ENCODE assay signal across 22 mouse cellular contexts in the genomic region with DNA sequence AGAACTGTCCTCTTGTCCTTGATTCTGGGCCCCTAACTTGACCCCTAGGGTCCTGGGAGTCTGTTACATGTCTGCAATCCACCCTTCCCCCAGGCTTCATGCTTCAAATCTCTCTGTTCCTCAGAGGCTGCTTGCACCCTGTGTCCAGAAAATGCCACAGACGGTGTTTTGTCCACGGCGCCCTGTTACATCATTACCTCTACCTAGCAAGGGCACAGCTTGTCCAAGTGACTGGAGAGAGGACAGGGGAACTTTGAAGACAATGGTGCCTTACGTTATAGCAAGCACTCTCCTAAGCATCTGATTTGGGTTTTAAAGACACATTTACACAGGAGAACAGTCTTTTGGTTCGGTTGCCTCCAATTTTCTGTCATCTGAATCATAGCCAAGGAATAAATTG. TPM values are rescaled to one million over a fixed set of nuclear protein-coding genes. Genes with fewer than 3 reads are reported as not detected.
DNase-seq lines count a peak whose midpoint lies in the region; ATAC-seq lines count a peak whose summit lies in the region.
"Had no signal": no experiment of that assay in that cellular context is flagged by ENCODE, and none has a peak within 500 bp of the region (broad histone marks: within the 10 kb centered on the region; RNA-seq: fewer than 3 reads in every experiment).

No protein-coding gene starts in this region.

- 0 out of 2 replicates have a peak, but pooled peaks cover 7% of the 10 kb centered on the region for H3K4me1 ChIP-seq in heart, embryonic 12.5 days (replicated peaks)
- H3K4me1 ChIP-seq in midbrain, embryonic 13.5 days (replicated peaks): peaks cover 19% of the 10 kb centered on the region
- 0 out of 2 replicates have a peak, but pooled peaks cover 3% of the 10 kb centered on the region for H3K4me1 ChIP-seq in midbrain, embryonic 11.5 days (ENCODE audit: control insufficient read depth, insufficient read depth, low read length)
- H3K4me1 ChIP-seq in forebrain, embryonic 16.5 days (replicated peaks; ENCODE audit: control insufficient read depth, insufficient read depth, low read length): peaks cover 6% of the 10 kb centered on the region
- peaks cover 12% of the 10 kb centered on the region for H3K4me1 ChIP-seq in midbrain, embryonic 16.5 days (ENCODE audit: control insufficient read depth, insufficient read depth, low read length)
- H3K4me1 ChIP-seq: intestine, embryonic 15.5 days had no signal

- H3K27me3 ChIP-seq in heart, embryonic 12.5 days (replicated peaks): 0 out of 2 replicates have a peak, but pooled peaks cover 3% of the 10 kb centered on the region
- 0 out of 2 replicates have a peak, but pooled peaks cover 4% of the 10 kb centered on the region for H3K27me3 ChIP-seq in midbrain, embryonic 13.5 days
- H3K27me3 ChIP-seq in midbrain, embryonic 11.5 days (ENCODE audit: control insufficient read depth, insufficient read depth, low read length): no peaks in the 10 kb centered on the region
- H3K27me3 ChIP-seq in forebrain, embryonic 16.5 days (replicated peaks; ENCODE audit: control insufficient read depth, insufficient read depth, low read length): no peaks in the 10 kb centered on the region
- no peaks in the 10 kb centered on the region for H3K27me3 ChIP-seq in midbrain, embryonic 16.5 days (ENCODE audit: control insufficient read depth, insufficient read depth, low read depth, low read length)
- H3K27me3 ChIP-seq: embryonic facial prominence, embryonic 12.5 days; intestine, embryonic 15.5 days; midbrain, embryonic 12.5 days; neural tube, embryonic 12.5 days had no signal

- H3K9me3 ChIP-seq in heart, embryonic 12.5 days (replicated peaks): no peaks in the 10 kb centered on the region
- no peaks in the 10 kb centered on the region for H3K9me3 ChIP-seq in midbrain, embryonic 13.5 days
- H3K9me3 ChIP-seq in midbrain, embryonic 11.5 days (ENCODE audit: control insufficient read depth, low read length): no peaks in the 10 kb centered on the region
- no peaks in the 10 kb centered on the region for H3K9me3 ChIP-seq in forebrain, embryonic 16.5 days (ENCODE audit: control insufficient read depth, low read length)
- H3K9me3 ChIP-seq in midbrain, embryonic 16.5 days (replicated peaks; ENCODE audit: control insufficient read depth, low read length, poor library complexity, severe bottlenecking): no peaks in the 10 kb centered on the region
- H3K9me3 ChIP-seq: embryonic facial prominence, embryonic 12.5 days; hindbrain, embryonic 10.5 days; intestine, embryonic 15.5 days; midbrain, embryonic 12.5 days; neural tube, embryonic 12.5 days had no signal

- H3K4me2 ChIP-seq in heart, embryonic 12.5 days: no peak overlapping the region
- no peak overlapping the region for H3K4me2 ChIP-seq in midbrain, embryonic 13.5 days (replicated peaks)
- no peak overlapping the region for H3K4me2 ChIP-seq in midbrain, embryonic 11.5 days
- H3K4me2 ChIP-seq in forebrain, embryonic 16.5 days (ENCODE audit: low read length): no peak overlapping the region
- H3K4me2 ChIP-seq in midbrain, embryonic 16.5 days (ENCODE audit: low read length): no peak overlapping the region; the same call in 1 of the 2 replicates
- H3K4me2 ChIP-seq: embryonic facial prominence, embryonic 12.5 days; intestine, embryonic 15.5 days; lung, embryonic 14.5 days; midbrain, embryonic 12.5 days; neural tube, embryonic 12.5 days had no signal

- no peak overlapping the region for H3K4me3 ChIP-seq in heart, embryonic 12.5 days
- H3K4me3 ChIP-seq in midbrain, embryonic 13.5 days (replicated peaks): no peak overlapping the region
- no peak overlapping the region for H3K4me3 ChIP-seq in midbrain, embryonic 11.5 days (ENCODE audit: low read depth, low read length)
- no peak overlapping the region for H3K4me3 ChIP-seq in forebrain, embryonic 16.5 days (replicated peaks; ENCODE audit: low read length)
- H3K4me3 ChIP-seq in midbrain, embryonic 16.5 days (ENCODE audit: low read depth, low read length): no peak overlapping the region
- H3K4me3 ChIP-seq: embryonic facial prominence, embryonic 12.5 days; hindbrain, embryonic 10.5 days; intestine, embryonic 15.5 days; midbrain, embryonic 12.5 days; myocyte; neural tube, embryonic 12.5 days had no signal

- no peak overlapping the region for H3K27ac ChIP-seq in heart, embryonic 12.5 days (ENCODE audit: poor library complexity, severe bottlenecking)
- peak overlapping the region; percentile 64 for H3K27ac ChIP-seq in midbrain, embryonic 13.5 days
- no peak overlapping the region for H3K27ac ChIP-seq in midbrain, embryonic 11.5 days (ENCODE audit: low read depth, low read length)
- peak overlapping the region; percentile 83 for H3K27ac ChIP-seq in forebrain, embryonic 16.5 days (ENCODE audit: low read length)
- H3K27ac ChIP-seq in midbrain, embryonic 16.5 days (ENCODE audit: low read length): peak overlapping the region; percentile 34; the same call in 1 of the 2 replicates
- H3K27ac ChIP-seq: embryonic facial prominence, embryonic 12.5 days; hindbrain, embryonic 10.5 days; hindbrain, postnatal 0 days; intestine, embryonic 15.5 days; liver, embryonic 14.5 days; midbrain, embryonic 12.5 days; neural tube, embryonic 12.5 days had no signal

- H3K9ac ChIP-seq in heart, embryonic 12.5 days: no peak overlapping the region
- no peak overlapping the region; the same call in 1 of the 2 replicates for H3K9ac ChIP-seq in midbrain, embryonic 13.5 days (replicated peaks)
- no peak overlapping the region for H3K9ac ChIP-seq in midbrain, embryonic 11.5 days (ENCODE audit: low read length)
- 0 out of 2 replicates have a peak overlapping the region, but pooled peaks have one; percentile 22 for H3K9ac ChIP-seq in forebrain, embryonic 16.5 days (replicated peaks; ENCODE audit: low read depth, low read length)
- 0 out of 2 replicates have a peak overlapping the region, but pooled peaks have one; percentile 27 for H3K9ac ChIP-seq in midbrain, embryonic 16.5 days (ENCODE audit: low read depth, low read length)
- H3K9ac ChIP-seq: embryonic facial prominence, embryonic 12.5 days; intestine, embryonic 15.5 days; liver, embryonic 14.5 days; lung, embryonic 14.5 days; midbrain, embryonic 12.5 days; neural tube, embryonic 12.5 days had no signal

- no peak for ATAC-seq in heart, embryonic 12.5 days (ENCODE audit: insufficient number of reproducible peaks, low FRiP score)
- ATAC-seq in midbrain, embryonic 13.5 days: no peak
- ATAC-seq in midbrain, embryonic 11.5 days (ENCODE audit: low FRiP score): no peak
- ATAC-seq in forebrain, embryonic 16.5 days: 0 out of 2 replicates have a peak, but pooled peaks have one; percentile 26
- ATAC-seq in midbrain, embryonic 16.5 days: no peak
- ATAC-seq: CD4-positive, CD25-positive, alpha-beta regulatory T cell, adult 4 months; hindbrain, postnatal 0 days; intestine, embryonic 15.5 days had no signal

- WGBS in heart, embryonic 12.5 days: 73% methylated on average over 5 of the region's 5 CpGs
- 71% methylated on average over 5 of the region's 5 CpGs for WGBS in midbrain, embryonic 13.5 days
- WGBS in midbrain, embryonic 11.5 days: 80% methylated on average over 5 of the region's 5 CpGs
- 64% methylated on average over 5 of the region's 5 CpGs for WGBS in forebrain, embryonic 16.5 days
- WGBS in midbrain, embryonic 16.5 days: 65% methylated on average over 5 of the region's 5 CpGs

- no peaks in the 10 kb centered on the region for H3K36me3 ChIP-seq in heart, embryonic 12.5 days
- no peaks in the 10 kb centered on the region for H3K36me3 ChIP-seq in midbrain, embryonic 13.5 days
- no peaks in the 10 kb centered on the region for H3K36me3 ChIP-seq in midbrain, embryonic 11.5 days (ENCODE audit: control insufficient read depth, insufficient read depth, low read length)
- H3K36me3 ChIP-seq in forebrain, embryonic 16.5 days (ENCODE audit: control insufficient read depth, insufficient read depth): no peaks in the 10 kb centered on the region
- no peaks in the 10 kb centered on the region for H3K36me3 ChIP-seq in midbrain, embryonic 16.5 days (ENCODE audit: control insufficient read depth, insufficient read depth, low read length)
- H3K36me3 ChIP-seq: embryonic facial prominence, embryonic 12.5 days; hindbrain, embryonic 10.5 days; intestine, embryonic 15.5 days; midbrain, embryonic 12.5 days; neural tube, embryonic 12.5 days had no signal

- DNase-seq in heart, adult 11 months: peak; percentile 74
- DNase-seq in midbrain, embryonic 11.5 days (ENCODE audit: low spot score, missing footprints): no peak
- no peak for DNase-seq in liver

RNA-seq across cellular contexts. Expression of a gene that starts 17.4 kb away (rescaled TPM):
- 0.08 TPM in 1 of 2 replicates, not detected in the other for polyA plus RNA-seq in heart, embryonic 12.5 days (2016; fragmentation: Nextera tagmentation; extraction: Ambion mirVana)
- not detected in 2 replicates for polyA plus RNA-seq in midbrain, embryonic 13.5 days (2015; fragmentation: Nextera tagmentation; extraction: Ambion mirVana)
- polyA plus RNA-seq in midbrain, embryonic 11.5 days (2014; fragmentation: Nextera tagmentation; extraction: Ambion mirVana): not detected in 2 replicates
- polyA plus RNA-seq in forebrain, embryonic 16.5 days (2015; fragmentation: Nextera tagmentation; extraction: Ambion mirVana): not detected in 2 replicates
- polyA plus RNA-seq in midbrain, embryonic 16.5 days (2015; fragmentation: Nextera tagmentation; extraction: Ambion mirVana): not detected in 2 replicates
- polyA plus RNA-seq: CD4-positive, CD25-positive, alpha-beta regulatory T cell, adult 4 months; embryonic facial prominence, embryonic 12.5 days; heart, embryonic 14.5 days; hindbrain, embryonic 10.5 days; lung, embryonic 14.5 days; midbrain, embryonic 12.5 days; myocyte; neural tube, embryonic 12.5 days had no signal

RNA-seq across cellular contexts. Expression of a gene that starts 19.7 kb away (rescaled TPM):
- not detected in 2 replicates for polyA plus RNA-seq in heart, embryonic 12.5 days (2016; fragmentation: Nextera tagmentation; extraction: Ambion mirVana)
- 0.16 and 0.17 TPM in 2 replicates for polyA plus RNA-seq in midbrain, embryonic 13.5 days (2015; fragmentation: Nextera tagmentation; extraction: Ambion mirVana)
- polyA plus RNA-seq in midbrain, embryonic 11.5 days (2014; fragmentation: Nextera tagmentation; extraction: Ambion mirVana): 0.07 TPM in 1 of 2 replicates, not detected in the other
- 0.07 and 0.28 TPM in 2 replicates for polyA plus RNA-seq in forebrain, embryonic 16.5 days (2015; fragmentation: Nextera tagmentation; extraction: Ambion mirVana)
- 0.09 and 0.19 TPM in 2 replicates for polyA plus RNA-seq in midbrain, embryonic 16.5 days (2015; fragmentation: Nextera tagmentation; extraction: Ambion mirVana)
- polyA plus RNA-seq: CD4-positive, CD25-positive, alpha-beta regulatory T cell, adult 4 months; heart, embryonic 14.5 days; lung, embryonic 14.5 days had no signal

RNA-seq across cellular contexts. Expression of a gene that starts 36.5 kb away (rescaled TPM):
- not detected in 2 replicates for polyA plus RNA-seq in heart, embryonic 12.5 days (2016; fragmentation: Nextera tagmentation; extraction: Ambion mirVana)
- polyA plus RNA-seq in midbrain, embryonic 13.5 days (2015; fragmentation: Nextera tagmentation; extraction: Ambion mirVana): not detected in 2 replicates
- polyA plus RNA-seq in midbrain, embryonic 11.5 days (2014; fragmentation: Nextera tagmentation; extraction: Ambion mirVana): not detected in 2 replicates
- polyA plus RNA-seq in forebrain, embryonic 16.5 days (2015; fragmentation: Nextera tagmentation; extraction: Ambion mirVana): not detected in 2 replicates
- polyA plus RNA-seq in midbrain, embryonic 16.5 days (2015; fragmentation: Nextera tagmentation; extraction: Ambion mirVana): not detected in 2 replicates
- polyA plus RNA-seq: CD4-positive, CD25-positive, alpha-beta regulatory T cell, adult 4 months; embryonic facial prominence, embryonic 12.5 days; heart, embryonic 14.5 days; hindbrain, embryonic 10.5 days; hindbrain, postnatal 0 days; intestine, embryonic 15.5 days; kidney, adult 2 months; kidney, embryonic 16.5 days; limb, embryonic 14.5 days; liver, embryonic 14.5 days; lung, embryonic 14.5 days; midbrain, embryonic 12.5 days; myocyte; neural tube, embryonic 12.5 days; stomach, embryonic 16.5 days had no signal

Comparison
In these comparisons a context has a peak if more than half of its experiments do, and no peak if none do; other contexts are left out.
1. H3K27ac ChIP-seq: peak in midbrain, embryonic 13.5 days (single experiment), forebrain, embryonic 16.5 days (single experiment) and midbrain, embryonic 16.5 days (single experiment); none in heart, embryonic 12.5 days (single experiment) and midbrain, embryonic 11.5 days (single experiment).
2. H3K9ac ChIP-seq: peak in forebrain, embryonic 16.5 days (single experiment) and midbrain, embryonic 16.5 days (single experiment); none in heart, embryonic 12.5 days (single experiment), midbrain, embryonic 13.5 days (single experiment) and midbrain, embryonic 11.5 days (single experiment).